Mouse (Mus musculus) gastrocnemius, postnatal 4 days (tissue): ENCODE results near the gene Slc5a4b. TPM values are rescaled to one million over a fixed set of nuclear protein-coding genes. Genes with fewer than 3 reads are reported as not detected.

Experiments used
- DNase-seq, 2 experiments: peaks; one replicate each; pipeline ENCODE4 v3.0.0; 2021 to 2022; ENCODE audit warnings: low spot score in 2 of 2, mixed read lengths in 2 of 2
- total RNA-seq, 2 experiments: library from RNA; stranded (reverse); gene quantifications; 2 replicates each; pipeline ENCODE4 v1.2.3; 2021

Gene Slc5a4b
- total RNA-seq, 2 experiments from 2014 or later = not detected

DNA sequence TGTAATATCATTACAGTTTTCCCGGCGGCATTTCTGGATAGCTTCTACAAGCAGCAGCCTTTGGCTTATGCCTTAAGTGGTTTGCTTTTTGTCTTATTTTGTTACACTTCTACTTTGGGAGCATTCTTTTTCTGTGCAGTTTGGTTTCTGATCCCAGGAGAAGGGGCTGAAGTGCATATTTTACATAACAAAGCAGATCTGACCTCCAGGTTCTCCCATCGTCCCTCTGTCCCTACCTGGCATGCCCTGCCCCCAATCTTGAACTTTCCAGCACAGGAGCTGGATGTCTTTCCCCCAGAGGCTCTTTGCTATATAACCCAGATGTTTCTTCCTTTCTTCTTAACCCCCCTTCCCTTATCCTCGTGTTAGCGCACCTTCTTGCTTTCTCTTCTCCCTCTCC lies 65.4 kb downstream of the Slc5a4b start:
- DNase-seq = no peak

- DNase-seq = no peak
These were observed 73.8 kb downstream of the Slc5a4b start for GRCm38 (mm10) chr10:76036962-76037361.

GRCm38 (mm10) chr10:76035277-76035676 lies 75.5 kb downstream of the Slc5a4b start:
- no peak for DNase-seq

GRCm38 (mm10) chr10:76034001-76034600 lies 76.7 kb downstream of the Slc5a4b start:
- DNase-seq = no peak

GRCm38 (mm10) chr10:76033119-76033455 lies 77.7 kb downstream of the Slc5a4b start:
- DNase-seq = no peak

GRCm38 (mm10) chr10:76032402-76033118 lies 78.2 kb downstream of the Slc5a4b start, which contains the start of gene Zfp280b:
Gene Zfp280b, plus strand, starts transcription at chr10:76032650.
- DNase-seq = peak; percentile 90 to 95

DNA sequence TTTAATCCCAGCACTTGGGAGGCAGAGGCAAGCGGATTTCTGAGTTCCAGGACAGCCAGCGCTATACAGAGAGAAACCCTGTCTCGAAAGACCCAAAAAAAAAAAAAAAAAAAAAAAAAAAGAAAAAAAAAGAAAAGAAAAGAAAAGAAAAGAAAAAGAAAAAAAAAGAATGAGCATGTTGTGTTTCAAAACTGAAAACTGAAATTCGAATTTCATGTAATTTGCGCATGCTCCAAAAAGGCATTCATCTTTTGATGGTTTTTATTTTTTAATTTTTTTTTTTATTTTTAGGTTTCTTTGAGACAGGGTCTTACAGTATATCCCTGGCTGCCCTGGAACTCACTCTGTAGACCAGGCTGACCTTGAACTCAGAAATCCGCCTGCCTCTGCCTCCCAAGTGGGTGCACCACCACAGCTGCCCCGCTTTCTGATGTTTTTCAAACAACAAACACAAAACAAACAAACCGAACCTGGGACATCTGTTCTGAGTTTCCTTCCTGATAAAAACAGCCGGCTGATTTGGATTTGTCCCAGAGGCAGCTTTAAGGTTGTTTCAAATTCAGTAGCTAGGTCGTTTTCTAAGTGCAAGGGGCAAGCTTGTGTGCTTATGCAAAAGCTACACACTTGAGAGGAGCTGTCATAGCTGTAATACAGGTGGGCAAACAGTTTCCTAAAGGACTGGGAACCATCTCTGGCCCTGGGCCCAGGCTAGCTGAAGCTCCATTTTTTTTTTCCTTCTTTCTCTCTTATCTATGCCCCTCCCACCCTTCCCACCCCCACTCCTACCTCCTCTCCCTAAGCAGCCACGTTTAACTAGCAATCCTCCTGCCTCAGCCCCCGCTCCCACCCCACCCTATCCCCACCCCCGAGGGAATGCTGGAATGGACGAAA lies 79.0 kb downstream of the Slc5a4b start:
- peak in 1 of 2 experiments; percentile 11 for DNase-seq

DNA sequence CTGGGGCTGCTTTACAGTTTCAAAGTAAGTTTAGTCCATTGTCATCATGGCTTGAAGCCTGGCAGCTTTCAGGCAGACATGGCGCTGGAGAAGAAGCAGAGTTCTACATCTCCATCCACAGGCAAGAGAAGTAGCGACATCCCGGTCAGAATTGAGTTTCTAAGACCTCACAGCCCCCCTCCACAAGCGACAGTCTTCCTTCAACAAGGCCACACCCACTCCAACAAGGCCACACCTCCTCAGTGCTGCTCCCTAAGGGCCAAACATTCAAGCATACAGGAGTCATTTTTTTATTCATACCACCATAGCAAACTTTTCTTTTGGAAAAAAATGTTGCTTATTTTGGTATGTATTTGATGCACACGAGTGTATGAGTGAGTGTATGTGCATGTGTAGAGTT lies 80.3 kb downstream of the Slc5a4b start:
- DNase-seq = no peak

GRCm38 (mm10) chr10:76029276-76029675 lies 81.5 kb downstream of the Slc5a4b start:
- DNase-seq = no peak

DNA sequence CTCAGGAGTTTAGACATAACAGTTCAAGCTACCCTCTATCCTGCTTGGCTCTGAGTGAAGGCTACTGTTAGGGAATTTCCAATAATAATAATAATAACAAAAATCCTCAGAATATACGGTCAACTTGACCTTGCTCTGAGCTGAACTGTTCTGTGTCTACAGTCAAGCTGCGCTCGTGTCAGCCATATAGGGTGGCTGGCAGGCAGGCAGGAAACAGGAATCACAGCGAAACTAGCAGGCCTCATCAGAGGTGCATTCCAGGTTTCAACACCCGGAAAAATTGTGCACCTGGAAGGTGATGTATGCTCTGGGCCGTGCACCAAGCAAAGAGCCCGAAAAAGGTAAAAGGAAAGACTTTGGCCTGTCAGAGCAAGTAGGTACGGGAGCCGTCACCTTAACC lies 82.4 kb downstream of the Slc5a4b start:
- DNase-seq = no peak

DNA sequence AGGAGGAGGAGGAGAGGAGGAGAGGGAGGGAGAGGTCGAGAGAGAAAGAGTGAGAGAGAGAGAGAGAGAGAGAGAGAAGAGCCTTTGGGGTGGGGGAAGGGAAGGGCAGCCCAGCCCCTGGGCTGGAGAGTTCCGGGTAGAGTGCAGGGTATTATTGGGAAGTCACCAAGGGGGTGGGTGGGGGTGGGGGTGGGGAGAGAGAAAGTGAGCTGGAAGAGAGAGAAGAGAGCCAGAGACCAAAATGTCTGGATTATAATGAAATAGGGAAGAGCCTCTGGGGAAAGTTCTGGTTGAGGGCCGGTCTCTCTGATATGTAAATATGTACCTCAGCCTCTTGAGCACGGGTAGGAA lies 82.8 kb downstream of the Slc5a4b start:
- DNase-seq = no peak

- DNase-seq = no peak
These were observed 83.4 kb downstream of the Slc5a4b start for GRCm38 (mm10) chr10:76027127-76028015.

DNA sequence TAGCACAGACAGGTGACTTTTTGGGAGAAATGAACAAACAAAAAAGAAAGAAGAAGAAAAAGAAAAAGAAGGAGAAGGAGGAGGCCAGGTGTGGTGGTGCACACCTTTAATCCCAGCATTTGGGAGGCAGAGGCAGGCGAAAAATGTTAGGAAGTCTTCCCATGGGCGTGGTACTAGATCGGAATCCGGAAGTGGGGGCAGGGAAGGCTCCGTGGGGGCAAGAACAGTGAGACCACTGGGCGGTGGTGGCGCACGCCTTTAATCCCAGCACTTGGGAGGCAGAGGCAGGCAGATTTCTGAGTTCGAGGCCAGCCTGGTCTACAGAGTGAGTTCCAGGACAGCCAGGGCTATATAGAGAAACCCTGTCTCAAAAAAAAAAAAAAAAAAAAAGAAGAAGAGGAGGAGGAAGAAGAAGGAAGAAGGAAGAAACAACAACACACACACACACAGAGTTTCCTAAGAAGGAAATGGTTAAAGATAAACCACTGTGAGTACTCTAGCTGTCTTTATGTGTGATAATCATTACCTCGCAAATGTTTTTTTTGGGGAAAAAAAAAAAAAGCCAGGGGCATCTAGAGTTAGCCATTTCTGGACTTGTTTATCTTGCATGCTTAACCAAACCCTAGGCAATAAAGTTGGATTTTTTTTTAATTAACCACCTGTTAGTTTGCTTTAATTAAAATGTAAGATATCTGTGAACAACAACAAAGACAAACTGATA lies 85.1 kb downstream of the Slc5a4b start:
- DNase-seq = no peak

- no peak for DNase-seq
These were observed 86.8 kb downstream of the Slc5a4b start for GRCm38 (mm10) chr10:76023921-76024320.

DNA sequence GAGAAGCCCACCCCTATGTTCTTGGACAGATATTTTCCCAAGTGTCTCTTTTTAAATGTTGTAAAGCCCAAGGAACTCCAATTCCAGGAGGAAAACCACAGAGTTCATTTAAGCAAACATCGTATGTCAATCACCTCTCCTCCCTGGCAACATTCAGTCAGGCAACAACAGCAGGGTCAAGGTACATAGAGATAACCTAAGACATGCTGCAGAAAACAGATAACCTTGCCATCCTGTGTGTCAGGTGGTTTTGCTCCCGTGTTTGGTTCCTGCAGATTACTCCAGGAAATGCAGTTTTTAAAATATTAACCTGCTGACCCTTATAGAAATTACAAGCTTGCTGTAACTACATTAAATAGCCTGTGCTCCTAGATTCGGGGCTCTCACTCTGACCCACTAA lies 89.0 kb downstream of the Slc5a4b start:
- DNase-seq = no peak

DNA sequence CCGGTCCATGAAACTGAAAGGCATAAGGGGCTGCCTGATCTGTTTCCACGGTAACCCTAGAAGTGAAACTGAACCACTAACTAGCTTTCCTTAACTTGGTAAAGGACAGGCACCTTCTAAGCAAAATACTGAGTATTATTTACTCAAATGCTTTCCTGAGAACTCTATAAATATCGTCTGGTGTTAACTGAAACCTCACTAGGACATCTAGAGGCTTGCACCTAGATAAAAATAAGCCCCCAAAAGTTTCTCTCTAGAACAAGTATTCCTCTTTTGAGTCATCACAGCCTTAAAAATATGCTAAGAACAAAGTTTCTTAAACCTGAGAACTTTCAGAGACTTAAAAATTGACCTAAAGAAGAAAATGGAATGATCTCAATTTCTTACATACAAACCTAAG lies 93.9 kb downstream of the Slc5a4b start:
- DNase-seq = no peak

DNA sequence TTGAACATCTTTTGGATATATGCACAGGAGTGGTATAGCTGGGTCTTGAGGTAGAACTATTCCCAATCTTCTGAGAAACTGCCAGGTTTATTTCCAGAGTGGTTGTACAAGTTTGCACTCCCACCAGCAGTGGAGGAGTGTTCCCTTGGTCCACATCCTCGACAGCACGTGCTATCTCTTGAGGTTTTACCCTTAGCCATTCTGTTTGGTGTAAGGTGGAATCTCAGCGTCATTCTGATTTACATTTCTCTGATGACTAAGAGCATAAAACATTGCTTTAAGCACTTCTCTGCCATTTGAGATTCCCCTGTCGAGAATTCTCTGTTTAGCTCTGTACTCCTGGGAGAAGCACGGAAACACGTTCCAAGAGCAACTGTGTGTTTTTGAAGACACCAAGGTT lies 97.8 kb downstream of the Slc5a4b start:
- no peak for DNase-seq

DNA sequence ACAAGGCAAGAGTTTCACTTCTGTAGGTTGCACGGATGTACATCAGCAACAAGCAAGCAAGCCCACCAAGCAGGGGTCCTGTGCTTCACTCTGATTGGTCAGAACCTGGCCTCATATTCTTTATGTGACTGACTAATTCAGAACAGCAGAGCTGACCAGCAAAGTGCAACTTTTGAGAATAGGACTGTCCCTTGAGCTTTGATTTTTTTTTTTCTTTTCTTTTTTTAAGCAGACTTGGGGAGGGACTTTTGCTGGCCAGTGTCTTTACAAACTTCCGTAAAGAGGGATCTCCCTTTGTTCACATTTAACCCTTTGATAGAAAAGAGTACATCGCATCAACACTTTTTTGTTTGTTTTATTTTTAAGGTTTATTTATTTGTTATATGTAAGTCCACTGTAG lies 100.9 kb downstream of the Slc5a4b start:
- DNase-seq = no peak
